Comparison of ENCODE assay signal across 28 mouse cellular contexts in the genomic region with DNA sequence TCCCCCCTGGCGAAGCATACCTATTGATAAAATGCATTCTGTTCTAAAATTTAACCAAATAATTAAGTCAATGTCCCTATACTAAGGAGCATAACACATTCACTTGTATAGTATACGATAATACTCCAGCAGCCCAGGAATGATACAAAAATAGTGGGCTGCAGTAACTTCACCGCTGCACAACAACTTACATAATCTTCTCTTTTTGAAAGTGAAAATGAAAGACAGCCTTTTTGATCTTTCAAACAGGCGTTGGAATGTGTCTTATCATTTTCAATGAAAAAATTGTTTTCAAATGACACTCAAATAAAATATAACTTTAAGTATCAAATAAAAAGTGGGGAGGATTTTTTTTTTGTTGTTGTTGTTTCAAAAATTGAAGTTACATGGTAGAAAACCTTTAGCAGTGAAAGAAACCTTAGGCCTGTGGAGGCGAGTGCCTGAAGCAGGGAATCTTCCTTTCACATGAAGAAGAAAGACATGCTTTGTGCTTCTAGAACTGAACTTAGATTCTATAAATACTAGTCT.
DNase-seq lines count a peak whose midpoint lies in the region; ATAC-seq lines count a peak whose summit lies in the region.
"Had no signal": no experiment of that assay in that cellular context is flagged by ENCODE, and none has a peak within 500 bp of the region (broad histone marks: within the 10 kb centered on the region; RNA-seq: fewer than 3 reads in every experiment).

No protein-coding gene starts in this region.

- no peak overlapping the region for H3K9ac ChIP-seq in hindbrain, embryonic 13.5 days
- H3K9ac ChIP-seq: forebrain, embryonic 13.5 days; heart, embryonic 13.5 days; hindbrain, embryonic 15.5 days had no signal

- H3K4me2 ChIP-seq in hindbrain, embryonic 13.5 days = no peak overlapping the region
- H3K4me2 ChIP-seq: forebrain, embryonic 13.5 days; heart, embryonic 13.5 days; hindbrain, embryonic 15.5 days had no signal

- WGBS in hindbrain, embryonic 13.5 days = 90% methylated on average over 5 of the region's 5 CpGs

- peak; percentile 70 for ATAC-seq in activated CD4-positive, CD25-positive, alpha-beta regulatory T cell, adult 4 months
- peak; percentile 73 for ATAC-seq in inflammation-experienced regulatory T-cells, adult 6 months
- ATAC-seq in hindbrain, embryonic 13.5 days (ENCODE audit: low FRiP score) = no peak
- ATAC-seq: forebrain, embryonic 13.5 days; forebrain, embryonic 16.5 days; intestine, embryonic 16.5 days; Patski had no signal

- no peak overlapping the region for H3K27ac ChIP-seq in hindbrain, embryonic 13.5 days
- H3K27ac ChIP-seq: forebrain, embryonic 10.5 days; forebrain, embryonic 13.5 days; heart, adult 2 months; heart, embryonic 10.5 days; heart, embryonic 13.5 days; hindbrain, embryonic 15.5 days had no signal

- H3K4me1 ChIP-seq in hindbrain, embryonic 13.5 days (replicated peaks) = no peaks in the 10 kb centered on the region
- H3K4me1 ChIP-seq: forebrain, embryonic 10.5 days; forebrain, embryonic 13.5 days; heart, embryonic 10.5 days; heart, embryonic 13.5 days; hindbrain, embryonic 15.5 days had no signal

- H3K9me3 ChIP-seq in hindbrain, embryonic 13.5 days = no peaks in the 10 kb centered on the region
- H3K9me3 ChIP-seq: forebrain, embryonic 10.5 days; forebrain, embryonic 13.5 days; G1E; heart, embryonic 10.5 days; heart, embryonic 13.5 days; hindbrain, embryonic 15.5 days had no signal

- no peak overlapping the region for H3K4me3 ChIP-seq in hindbrain, embryonic 13.5 days
- H3K4me3 ChIP-seq: forebrain, embryonic 10.5 days; forebrain, embryonic 13.5 days; heart, adult 2 months; heart, embryonic 10.5 days; heart, embryonic 13.5 days; hindbrain, embryonic 15.5 days had no signal

- peak; percentile 48 for DNase-seq in CD4-positive, CD25-positive, alpha-beta regulatory T cell, adult 2 months (ENCODE audit: low read depth, low spot score)
- no peak for DNase-seq in cerebellum, postnatal 14 days
- no peak for DNase-seq in kidney, adult 9 months
- DNase-seq in liver = no peak
- DNase-seq: adrenal gland, postnatal 10 days; adrenal gland, postnatal 36 days; cerebellum, adult 18-20 months; cerebellum, adult 9-10 months; cerebellum, postnatal 25 days; embryo, embryonic 11 days; gastrocnemius, postnatal 10 days; gastrocnemius, postnatal 36 days; heart, adult 2 months; heart, postnatal 14 days; heart, postnatal 4 days; kidney, adult 18-20 months had no signal

- no peaks in the 10 kb centered on the region for H3K36me3 ChIP-seq in hindbrain, embryonic 13.5 days
- H3K36me3 ChIP-seq: forebrain, embryonic 10.5 days; G1E; heart, embryonic 10.5 days; heart, embryonic 13.5 days; hindbrain, embryonic 15.5 days had no signal

- no peaks in the 10 kb centered on the region for H3K27me3 ChIP-seq in hindbrain, embryonic 13.5 days
- H3K27me3 ChIP-seq: forebrain, embryonic 13.5 days; heart, embryonic 13.5 days; hindbrain, embryonic 15.5 days had no signal
